Mouse (Mus musculus) retina, postnatal 7 days (tissue): ENCODE data around the gene Gm10964.

ENCODE experiments used
- DNase-seq: peaks from one replicate; pipeline ENCODE4 v3.0.0-alpha.2; 2012; ENCODE audit warnings: low read depth, low spot score

The Gm10964 gene

GRCm38 (mm10) chr3:103734696-103735519, 4.3 kb upstream of the Gm10964 start:
- DNase-seq: no peak

DNA sequence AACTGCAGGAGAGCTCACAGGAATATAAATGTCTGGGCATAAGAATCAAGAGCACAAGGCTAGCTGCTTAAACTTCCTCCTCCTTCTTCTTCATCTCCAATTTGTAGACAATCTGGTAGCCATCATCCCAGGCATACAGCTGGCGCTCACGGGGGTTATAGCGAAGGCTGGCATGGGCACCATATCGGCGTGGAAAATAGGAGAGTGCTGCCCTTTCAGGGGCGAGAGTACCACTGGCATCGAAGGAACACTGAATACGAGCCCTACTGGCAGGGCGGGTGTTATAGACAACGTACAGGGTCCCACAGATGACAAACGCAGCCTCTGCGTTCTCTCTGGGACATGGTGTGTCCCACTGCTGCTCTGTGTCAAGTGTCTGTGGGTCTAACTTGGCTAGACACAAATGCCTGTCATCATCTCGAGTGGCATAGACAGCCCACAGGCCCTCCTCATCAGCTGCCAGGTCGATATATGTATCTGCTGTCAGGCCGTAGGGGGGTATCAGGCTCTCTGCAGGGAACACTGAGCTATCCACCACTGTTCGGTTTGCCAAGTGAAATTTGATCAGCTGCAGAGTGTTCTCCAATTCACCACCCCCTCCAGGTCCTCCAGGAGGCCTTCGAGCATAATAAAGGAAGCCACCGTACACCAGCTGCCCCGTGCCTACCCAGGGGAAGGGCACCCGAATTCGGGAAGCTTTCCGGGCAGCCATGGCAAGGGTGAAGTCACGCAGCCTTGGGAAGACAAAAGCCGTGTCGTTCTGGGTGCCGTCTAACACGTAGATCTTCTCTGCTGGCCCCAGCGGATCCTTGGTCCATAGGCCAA, 3.2 kb upstream of the Gm10964 start:
- DNase-seq: no peak

DNA sequence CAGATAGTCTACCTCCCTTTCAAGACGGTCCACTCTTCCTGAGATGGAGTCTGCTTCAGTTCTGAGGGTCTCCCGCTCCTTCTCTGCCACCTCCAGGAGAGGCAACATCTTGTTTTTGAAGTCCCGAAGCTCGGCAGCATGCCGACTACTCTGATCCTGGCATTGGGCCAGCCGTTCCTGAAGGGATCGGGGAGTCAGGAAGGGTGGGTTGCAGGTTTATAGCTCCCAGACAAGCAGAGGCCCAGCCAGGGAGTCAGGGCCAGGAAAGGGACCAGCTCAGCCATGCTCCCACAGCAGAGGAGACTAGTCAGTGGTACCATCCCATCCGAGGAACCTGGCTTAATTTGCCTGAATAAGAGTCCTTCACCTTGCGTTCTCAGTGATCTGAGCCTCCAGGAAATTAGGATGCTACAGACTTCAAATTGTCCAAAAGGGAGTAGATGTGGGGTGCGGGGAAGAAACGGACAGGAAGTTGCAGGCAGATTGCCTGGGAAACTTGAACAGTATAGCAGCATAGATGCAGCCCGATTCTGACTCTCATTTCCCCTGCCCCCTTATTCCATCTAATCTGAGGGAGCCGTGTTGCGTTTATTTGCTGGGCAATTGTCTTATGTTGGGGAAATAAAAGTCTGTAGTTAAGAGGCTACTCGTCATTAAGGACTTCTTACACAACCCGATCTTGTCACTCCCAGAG, 2.0 kb upstream of the Gm10964 start:
- DNase-seq: no peak

DNA sequence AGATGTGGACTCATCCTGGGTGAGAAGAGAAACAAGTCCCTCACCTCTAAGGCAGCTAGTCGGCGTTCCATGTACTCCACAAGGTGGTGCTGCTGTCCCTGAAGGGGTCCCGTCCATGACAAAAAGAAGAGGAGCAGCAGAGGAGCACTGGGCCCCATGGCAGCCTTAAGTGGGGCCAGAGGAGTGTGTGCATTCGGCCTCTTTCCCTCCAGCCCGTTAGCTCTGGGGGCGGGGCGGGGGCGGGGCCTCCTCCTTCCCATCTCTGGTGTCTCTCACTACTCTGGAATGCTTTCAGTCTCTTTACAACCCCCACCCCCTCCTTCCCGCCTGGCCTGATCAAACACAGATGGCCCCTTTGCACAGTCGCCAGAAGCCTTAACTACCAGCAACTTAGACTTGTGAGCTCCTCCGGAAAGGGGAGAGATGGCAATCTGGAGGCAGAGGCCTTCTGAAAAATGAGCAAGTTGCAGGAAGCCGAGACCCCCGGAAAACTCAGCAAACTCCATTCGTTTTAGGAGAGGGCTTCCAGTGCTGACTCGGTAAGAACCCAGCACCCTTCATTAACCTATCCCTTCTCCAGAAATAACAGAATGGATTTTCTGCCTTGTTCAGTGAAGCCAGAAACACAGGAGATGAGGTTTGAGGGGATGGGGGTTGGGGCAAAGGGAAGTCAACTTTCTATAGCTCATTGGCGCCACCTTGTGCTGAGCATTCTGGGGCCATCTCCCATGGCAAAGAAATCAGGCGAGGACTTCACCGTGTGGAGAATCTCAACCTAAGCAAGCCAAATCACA, 1.2 kb upstream of the Gm10964 start, which contains the start of gene Olfml3:
Gene Olfml3, minus strand, starts transcription at position 224 of the 794 bp plus-strand sequence.
- peak; percentile 77 for DNase-seq

DNA sequence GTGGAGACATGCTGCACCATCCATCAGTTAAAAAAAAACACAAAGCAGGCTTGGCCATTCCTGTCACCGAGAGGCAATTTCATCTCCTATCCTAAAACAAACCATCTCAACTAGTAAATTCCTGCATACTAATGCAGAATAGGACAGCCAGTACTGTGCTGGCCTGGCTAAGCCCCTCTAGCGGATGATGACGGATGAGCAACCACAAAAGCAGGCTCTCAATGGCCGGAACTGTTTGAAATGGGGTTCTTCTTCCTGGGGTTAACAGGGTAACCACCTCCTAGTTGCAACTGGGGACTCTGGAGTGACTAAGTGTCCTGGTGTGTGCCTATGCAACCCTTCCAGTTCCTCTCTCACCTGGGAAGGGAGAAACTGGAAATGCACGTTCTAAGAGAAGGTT, 1.2 kb downstream of the Gm10964 start:
- DNase-seq: no peak

DNA sequence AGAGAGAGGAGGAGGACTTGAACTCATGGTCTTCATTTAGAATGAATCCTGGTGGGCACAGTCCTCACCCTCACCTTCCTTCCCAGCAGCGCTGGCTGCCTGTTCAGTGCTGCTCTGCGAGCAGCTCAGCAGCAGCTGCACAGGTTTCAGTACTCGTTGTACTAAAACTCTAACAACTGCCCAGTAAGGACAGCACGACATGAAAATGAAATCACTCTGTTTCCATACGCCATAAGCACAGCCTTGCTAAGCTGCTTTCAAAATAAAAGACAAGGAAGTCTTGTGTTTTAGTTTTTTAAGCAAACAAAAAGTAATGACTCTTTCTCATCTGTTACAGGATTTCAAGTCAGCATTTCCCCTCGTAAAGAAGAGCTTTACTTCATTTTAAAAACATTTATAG, 4.0 kb downstream of the Gm10964 start:
- DNase-seq: no peak

DNA sequence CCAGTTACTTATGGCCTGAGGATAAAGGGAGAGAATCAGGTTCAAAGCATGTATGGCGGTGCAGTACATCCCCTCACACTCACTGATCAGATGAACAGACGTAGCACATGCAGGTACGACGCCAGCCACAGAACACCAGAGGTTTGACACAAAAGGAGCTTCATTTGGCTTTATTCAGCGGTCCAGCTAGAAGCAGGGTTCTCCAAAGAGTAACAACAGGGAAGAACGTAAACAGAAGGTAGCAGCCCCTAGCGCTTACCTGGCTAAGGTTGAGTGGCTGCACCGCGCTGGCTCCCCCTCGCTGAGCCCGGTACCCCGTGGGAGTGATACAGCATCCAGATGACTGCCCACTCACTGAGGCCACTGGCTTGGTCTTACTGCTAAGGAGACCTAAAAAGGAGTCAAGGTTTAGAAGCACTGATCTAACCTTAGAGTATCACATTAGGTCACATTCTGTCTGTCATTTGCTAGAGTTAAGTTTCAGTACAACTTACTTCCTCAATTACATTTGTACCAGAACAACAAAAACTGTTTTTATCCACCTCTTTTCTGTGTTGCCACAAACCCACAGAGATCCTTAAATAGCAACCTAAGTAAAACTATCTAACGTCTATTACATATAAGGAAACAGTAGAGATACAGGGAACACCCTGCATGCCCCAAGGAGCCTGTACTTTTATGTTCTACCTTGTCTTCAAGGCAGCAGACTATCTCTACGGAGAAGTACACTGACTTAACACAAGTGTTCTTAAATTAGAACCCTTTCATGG, 6.0 kb downstream of the Gm10964 start:
- DNase-seq: no peak

DNA sequence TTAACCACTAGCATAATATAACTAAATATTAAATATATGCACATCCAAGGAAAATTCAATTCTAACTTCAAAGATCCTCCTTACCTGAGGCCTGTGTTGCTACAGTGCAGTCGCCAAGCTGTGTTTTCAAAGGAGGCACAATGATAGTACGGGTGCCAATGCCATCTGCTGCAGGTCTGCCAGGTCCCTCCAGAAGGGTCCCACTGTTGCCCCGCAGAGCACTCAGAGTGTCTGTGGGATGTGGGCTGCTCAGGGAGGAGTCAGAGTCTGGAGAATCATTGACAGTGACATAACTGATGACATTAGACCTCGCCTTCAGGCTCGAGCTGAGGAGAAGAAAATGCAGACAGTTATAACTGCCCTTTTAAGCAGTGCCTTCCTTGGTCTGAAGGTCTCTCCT, 7.5 kb downstream of the Gm10964 start:
- DNase-seq: no peak

DNA sequence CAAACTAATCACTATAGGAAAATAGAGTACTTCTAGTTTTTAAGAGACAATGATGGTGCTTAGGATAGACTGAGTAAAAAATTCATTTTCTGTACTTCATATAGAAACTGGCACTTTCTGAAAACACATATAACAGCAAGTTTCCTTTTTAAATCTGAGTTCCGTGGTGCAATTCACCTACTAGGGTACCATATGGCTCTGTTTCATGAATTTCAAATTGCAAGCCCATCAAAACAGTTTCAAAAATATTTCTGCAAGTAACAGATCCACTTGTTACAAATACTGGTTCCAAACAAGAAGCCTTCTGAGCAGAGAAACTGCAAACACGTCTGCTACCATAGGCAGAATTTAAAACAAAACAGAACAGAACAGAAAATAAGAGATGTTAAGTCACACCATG, 12.4 kb downstream of the Gm10964 start:
- no peak for DNase-seq

DNA sequence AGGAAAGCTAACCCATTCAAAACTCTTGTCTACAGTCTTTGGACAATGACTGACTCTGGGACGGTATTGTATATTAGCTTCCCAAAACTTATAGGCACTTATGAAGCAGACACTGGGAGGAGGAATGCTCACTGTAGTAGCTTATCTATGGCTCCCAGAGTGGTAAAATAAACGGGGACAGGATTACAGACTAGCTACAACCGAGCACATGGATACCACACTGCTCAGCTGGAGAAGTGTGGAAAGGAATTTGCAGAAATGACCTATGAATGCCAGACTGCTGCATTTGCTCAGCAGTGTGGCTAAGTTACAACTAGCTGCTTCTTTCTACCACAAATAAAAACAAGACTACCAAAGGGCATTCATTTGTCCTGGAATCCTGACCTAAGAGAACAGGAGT, 16.2 kb downstream of the Gm10964 start:
- DNase-seq: no peak

GRCm38 (mm10) chr3:103756920-103757319, 17.8 kb downstream of the Gm10964 start:
- DNase-seq: no peak

DNA sequence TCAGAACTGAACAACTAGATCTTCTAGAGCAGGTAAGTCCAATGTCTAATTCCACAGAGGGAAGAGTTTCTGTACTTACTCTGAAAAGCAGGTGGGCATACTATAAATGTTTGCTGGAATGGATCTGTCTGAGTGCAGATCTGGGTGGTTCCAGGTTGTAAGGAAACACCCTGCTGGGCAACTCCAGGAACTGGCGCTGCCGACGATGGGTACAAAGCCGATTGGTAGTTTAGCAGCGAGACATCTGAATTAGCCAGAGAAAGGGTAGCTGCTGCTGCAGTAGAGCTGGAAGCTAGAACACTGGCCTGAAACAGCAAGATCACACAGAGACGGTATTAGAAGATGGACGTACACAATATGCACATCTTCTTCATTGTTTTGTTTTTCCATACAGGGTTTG, 19.3 kb downstream of the Gm10964 start:
- DNase-seq: no peak

GRCm38 (mm10) chr3:103759261-103759970, 20.2 kb downstream of the Gm10964 start:
- DNase-seq: no peak

DNA sequence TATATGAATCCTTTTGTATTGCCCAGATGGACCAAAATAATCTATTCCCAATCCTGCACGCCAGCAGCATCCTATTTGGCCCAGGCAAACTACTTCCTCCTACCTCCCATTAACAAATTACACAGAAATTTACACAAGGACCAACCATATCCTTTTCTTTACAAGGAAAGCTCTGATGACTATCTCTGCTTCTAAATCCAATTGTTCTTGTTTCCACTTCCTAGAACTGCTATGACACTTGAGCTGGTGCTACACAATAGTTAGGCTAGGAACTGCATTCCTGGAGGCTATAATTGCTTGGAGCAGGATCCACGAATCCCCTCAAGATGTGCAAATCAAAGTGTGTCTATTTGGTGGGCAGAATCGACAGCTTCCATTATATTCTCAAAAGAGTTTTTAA, 27.6 kb downstream of the Gm10964 start:
- no peak for DNase-seq

DNA sequence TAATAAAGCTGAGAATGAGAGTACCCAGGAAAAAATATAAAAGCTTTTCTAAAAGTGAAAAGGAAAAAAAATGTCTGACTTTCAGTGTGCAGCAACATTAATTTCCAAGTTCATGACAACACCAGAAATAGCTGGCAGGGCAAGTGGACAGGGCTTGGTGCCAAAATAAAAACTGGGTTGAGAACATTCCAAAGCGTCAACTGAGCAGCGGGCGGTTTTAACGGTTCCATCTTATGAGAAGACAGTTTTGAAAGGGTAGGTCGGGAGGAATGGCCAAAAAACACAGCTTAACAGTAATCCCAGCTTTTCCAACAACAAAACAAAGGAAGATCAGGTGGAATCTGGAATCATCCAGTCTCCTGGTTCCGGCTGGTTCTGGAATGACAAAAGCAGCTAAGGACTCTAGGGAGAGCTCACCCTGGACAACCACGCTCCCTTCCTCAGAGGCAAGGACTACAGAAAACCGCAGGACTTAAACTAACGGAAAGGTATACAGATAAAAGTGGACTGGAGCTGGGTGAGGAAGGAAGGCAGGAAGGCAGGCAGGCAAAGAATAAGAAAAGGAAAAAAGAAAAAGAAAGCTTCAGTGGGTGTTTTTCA, 32.5 kb downstream of the Gm10964 start:
- peak; percentile 9 for DNase-seq

GRCm38 (mm10) chr3:103772846-103773245, 33.7 kb downstream of the Gm10964 start:
- no peak for DNase-seq

GRCm38 (mm10) chr3:103773508-103773907, 34.3 kb downstream of the Gm10964 start:
- no peak for DNase-seq

DNA sequence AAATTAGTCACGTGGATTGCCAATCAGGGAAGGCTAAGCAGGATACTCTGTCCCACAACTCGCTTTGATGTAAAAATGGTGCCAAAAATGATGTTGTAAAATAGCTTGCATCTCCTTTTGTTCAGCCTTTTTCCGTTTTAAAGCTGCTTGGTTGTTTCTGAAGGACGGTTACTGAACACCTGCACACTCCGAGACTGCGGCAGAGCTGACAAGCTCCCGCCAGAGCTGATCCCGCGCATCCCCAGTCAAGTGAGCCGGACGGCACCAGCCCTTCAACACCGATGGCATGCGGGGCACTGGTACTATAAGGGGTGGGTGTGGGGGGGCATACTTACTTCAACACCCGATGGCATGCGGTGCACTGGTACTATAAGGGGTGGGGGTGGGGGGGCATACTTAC, 34.8 kb downstream of the Gm10964 start:
- no peak for DNase-seq

DNA sequence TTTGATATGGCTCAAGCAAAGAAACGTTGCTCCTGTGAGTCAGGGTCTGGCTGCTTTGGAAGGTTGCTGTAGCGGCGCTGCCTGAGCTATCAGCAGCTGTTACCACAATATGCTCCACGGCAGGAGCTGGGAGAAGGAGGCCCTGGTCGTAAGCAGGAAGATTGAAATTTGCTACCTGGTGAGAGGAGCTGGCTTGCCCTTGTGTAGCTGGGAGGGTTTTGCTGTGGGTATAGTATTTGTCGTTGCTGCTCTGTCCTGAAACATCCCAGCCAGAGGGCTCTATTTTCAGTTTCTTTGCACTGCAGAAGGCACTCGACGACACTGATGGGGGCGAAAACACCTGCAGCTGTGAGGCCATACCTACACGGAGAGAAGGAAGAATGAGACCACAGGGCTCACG, 38.8 kb downstream of the Gm10964 start:
- no peak for DNase-seq

DNA sequence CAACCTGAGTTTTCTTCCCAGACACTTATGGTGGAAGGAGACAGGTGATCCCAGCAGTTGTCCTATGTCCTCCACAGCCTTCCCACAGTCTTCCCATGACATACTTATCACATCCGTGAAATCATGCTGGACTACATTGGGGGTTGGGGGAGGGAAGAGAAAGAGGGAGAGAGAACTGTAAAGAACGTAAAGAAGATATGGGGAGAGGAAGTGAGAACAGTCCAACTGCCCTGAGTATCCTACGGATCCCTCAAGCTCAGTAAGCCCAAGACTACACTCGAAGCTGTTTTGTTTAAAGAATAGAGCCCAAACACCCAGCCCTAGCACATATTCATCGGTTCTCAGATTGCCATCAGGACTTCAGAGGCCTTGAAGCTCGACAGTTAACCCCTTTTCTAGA, 39.5 kb downstream of the Gm10964 start:
- no peak for DNase-seq
